Mouse (Mus musculus) midbrain, embryonic 12.5 days (tissue): Measurements from ENCODE around the gene Tnrc6a. TPM values are rescaled to one million over a fixed set of nuclear protein-coding genes. Genes with fewer than 3 reads are reported as not detected.
"Not testable (repeated sequence)": the region's sequence is repeated elsewhere in the genome, so short reads cannot be mapped to it uniquely, and the experiment has no call there.

Experiments
- ATAC-seq: fragments of 200-750 bp; cut with Nextera tagmentation; 2 replicates; pipeline ENCODE4 v1.8.0; 2017; ENCODE audit warnings: low read depth, moderate TSS enrichment, moderate library complexity; ENCODE audit not compliant: low FRiP score
- H3K27ac ChIP-seq: fragments of 300-500 bp; sonication (generic); replicated peaks from 2 replicates; pipeline ENCODE4 v1.5.1; 2016; ENCODE audit warnings: mild to moderate bottlenecking
- H3K27me3 ChIP-seq: fragments of 300-500 bp; sonication (generic); 2 replicates; pipeline ENCODE4 v1.6.1; 2016; ENCODE audit warnings: mild to moderate bottlenecking
- H3K36me3 ChIP-seq: fragments of 300-500 bp; sonication (generic); 2 replicates; pipeline ENCODE4 v1.6.1; 2016
- H3K4me1 ChIP-seq: fragments of 300-500 bp; sonication (generic); 2 replicates; pipeline ENCODE4 v1.6.1; 2016
- H3K4me2 ChIP-seq: fragments of 300-500 bp; sonication (generic); replicated peaks from 2 replicates; pipeline ENCODE4 v1.6.1; 2016; ENCODE audit warnings: mild to moderate bottlenecking, moderate library complexity
- H3K4me3 ChIP-seq: fragments of 300-500 bp; sonication (generic); 2 replicates; pipeline ENCODE4 v1.5.1; 2016; ENCODE audit warnings: mild to moderate bottlenecking
- H3K9ac ChIP-seq: fragments of 300-500 bp; sonication (generic); replicated peaks from 2 replicates; pipeline ENCODE4 v1.6.1; 2016; ENCODE audit warnings: mild to moderate bottlenecking, moderate library complexity
- H3K9me3 ChIP-seq: fragments of 300-500 bp; sonication (generic); 2 replicates; pipeline ENCODE4 v1.6.1; 2016; ENCODE audit warnings: mild to moderate bottlenecking
- WGBS: fragments of 180-500 bp; shearing (Covaris S2); methylation state at CpG from one replicate; pipeline ENCODE4 v1.1.7; 2016; 5-methylcytosine and 5-hydroxymethylcytosine counted together
- polyA plus RNA-seq: library from polyadenylated mRNA; unstranded; fragments of >200 nt; fragmentation: Nextera tagmentation; extraction: Ambion mirVana; gene quantifications from 2 replicates; pipeline ENCODE4 v1.2.1, GENCODE M21; 2016

Gene Tnrc6a
- polyA plus RNA-seq = 79.5 and 82.6 TPM in 2 replicates

DNA sequence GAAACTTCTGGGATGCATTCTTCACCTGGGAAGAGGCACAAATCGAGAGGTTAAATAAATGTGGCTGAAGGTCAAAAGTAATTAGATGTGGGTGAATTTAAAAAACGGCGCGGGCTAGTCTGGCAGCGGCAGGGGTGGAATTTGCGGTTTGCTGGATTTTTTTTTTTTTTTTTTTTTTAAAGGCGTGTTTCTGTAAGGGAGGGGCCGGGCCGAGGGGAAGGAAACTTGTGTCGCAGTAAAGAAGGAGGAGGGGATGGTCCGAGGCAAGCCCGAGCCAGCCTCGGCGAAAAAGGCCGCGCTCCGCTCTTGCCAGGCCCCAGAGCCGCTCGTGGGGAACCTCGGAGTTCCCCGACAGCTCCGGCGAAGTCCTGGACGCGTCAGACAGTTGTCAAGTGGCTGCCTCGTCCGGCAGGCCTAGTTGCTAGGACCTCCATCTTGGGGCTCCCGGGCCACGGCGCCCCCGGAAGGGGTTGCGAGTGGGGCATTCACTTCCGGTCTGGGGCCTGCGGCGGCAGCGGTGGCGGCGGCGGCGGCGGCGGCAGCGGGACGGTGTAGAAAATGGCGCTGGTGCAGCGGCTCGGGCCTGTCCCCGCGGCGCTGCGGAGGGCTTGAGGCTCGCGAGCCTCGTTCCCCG, at the start of gene Tnrc6a:
Gene Tnrc6a, plus strand, starts transcription at position 221 of the 634 bp plus-strand sequence.
- H3K36me3 ChIP-seq = 0 out of 2 replicates have a peak, but pooled peaks cover 12% of the 10 kb centered on the region
- peak; percentile 94 for ATAC-seq
- no peaks in the 10 kb centered on the region for H3K27me3 ChIP-seq
- H3K4me1 ChIP-seq = peaks cover 15% of the 10 kb centered on the region
- peak within 1 kb of the TSS; percentile 97 for H3K9ac ChIP-seq
- H3K4me2 ChIP-seq = peak within 1 kb of the TSS; percentile 61
- under 1% methylated on average over 38 of the region's 55 CpGs for WGBS
- H3K27ac ChIP-seq = peak within 1 kb of the TSS; percentile 97
- peak within 1 kb of the TSS; percentile 100 for H3K4me3 ChIP-seq
- H3K9me3 ChIP-seq = no peaks in the 10 kb centered on the region

DNA sequence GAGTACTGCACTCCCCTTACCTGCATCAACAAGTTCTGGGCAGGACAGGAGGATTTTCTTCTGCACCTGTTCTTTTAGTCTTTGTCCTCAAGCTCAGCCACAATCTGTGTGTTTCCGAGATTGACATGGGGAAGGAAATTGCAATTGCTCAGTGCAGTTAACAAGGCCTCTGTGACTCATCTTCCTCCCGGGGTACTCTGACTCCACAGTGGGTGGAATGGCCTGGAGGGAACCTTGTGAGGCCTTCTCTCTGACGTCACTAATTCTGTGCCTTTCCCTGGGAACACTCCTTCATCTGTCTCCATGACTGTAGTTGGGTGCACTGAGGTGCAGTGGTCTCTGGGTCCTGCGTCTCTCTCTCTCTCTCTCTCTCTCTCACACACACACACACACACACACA, 41.4 kb upstream of the Tnrc6a start:
- Histone ChIP-seq H3K4me2 (no peak overlapping the region), H3K27me3 (no peaks in the 10 kb centered on the region; the same call in 1 of the 2 replicates), H3K9ac (no peak overlapping the region), H3K36me3 (no peaks in the 10 kb centered on the region), H3K4me1 (peaks cover 31% of the 10 kb centered on the region), H3K9me3 (no peaks in the 10 kb centered on the region), H3K4me3 (no peak overlapping the region), H3K27ac (no peak overlapping the region)
- no peak for ATAC-seq
- 84% methylated on average over 4 of the region's 4 CpGs for WGBS

DNA sequence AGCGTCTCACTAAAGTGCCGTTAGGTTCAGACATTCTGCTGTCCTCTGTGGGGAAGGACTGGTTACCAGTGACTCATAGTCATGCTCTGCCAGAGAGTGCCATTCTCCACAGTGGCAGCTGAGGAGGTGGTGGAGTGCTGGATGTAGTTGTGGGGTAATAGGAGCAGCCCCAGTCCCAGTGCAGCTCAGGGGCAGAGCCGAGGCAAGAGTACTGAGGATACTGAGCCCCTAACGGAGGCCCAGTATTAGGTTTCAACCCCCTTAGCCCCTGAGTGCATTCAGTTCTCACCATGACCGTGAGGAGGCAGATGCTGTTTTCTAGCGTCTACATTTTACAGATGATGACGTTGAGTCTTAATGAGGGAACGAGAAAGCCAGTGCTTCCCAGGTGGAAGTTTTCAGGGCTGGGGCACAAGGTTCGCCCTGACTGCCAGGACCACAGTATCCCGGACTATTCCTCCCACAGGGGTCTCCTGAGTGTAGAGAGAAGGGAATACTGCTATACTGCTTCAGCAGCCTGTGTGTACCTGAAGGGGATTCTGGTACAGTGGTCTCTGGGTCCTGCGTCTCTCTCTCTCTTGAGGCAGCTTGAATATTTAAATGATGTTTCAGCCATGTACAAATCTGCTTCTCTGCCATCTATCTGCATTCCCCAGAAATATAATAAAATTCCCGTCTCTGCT, 40.1 kb upstream of the Tnrc6a start:
- peaks cover 31% of the 10 kb centered on the region for H3K4me1 ChIP-seq
- 40% methylated on average over 12 of the region's 12 CpGs for WGBS
- peak; percentile 42; the same call in 1 of the 2 replicates for ATAC-seq
- H3K36me3 ChIP-seq = no peaks in the 10 kb centered on the region
- no peak overlapping the region for H3K4me3 ChIP-seq
- peak overlapping the region; percentile 71 for H3K27ac ChIP-seq
- no peak overlapping the region for H3K9ac ChIP-seq
- no peaks in the 10 kb centered on the region for H3K9me3 ChIP-seq
- peak overlapping the region; percentile 40 for H3K4me2 ChIP-seq
- no peaks in the 10 kb centered on the region; the same call in 1 of the 2 replicates for H3K27me3 ChIP-seq

DNA sequence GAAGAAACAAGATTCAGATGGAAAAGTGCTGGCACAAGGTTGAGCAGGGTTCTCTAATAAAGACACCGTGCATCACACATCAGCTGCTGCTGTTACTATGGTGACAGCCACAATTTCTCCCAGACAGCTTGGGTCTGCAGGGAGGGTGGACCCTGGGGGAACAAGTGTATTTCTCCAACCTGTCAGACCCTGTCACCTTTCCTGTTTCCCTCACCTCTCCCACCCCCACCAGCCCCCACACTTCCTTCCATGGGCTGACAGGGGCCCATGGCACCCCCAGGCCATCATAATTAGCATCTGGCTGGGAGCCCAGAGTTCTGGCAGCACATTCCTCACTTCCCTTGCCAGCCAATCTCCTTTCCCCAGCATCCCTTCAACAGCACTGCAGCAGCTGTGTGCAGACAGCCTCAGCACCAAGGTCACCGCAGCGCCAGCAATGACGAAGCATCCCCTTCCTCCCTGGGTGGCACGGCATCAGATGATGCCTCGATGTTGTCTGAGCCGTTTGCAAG, 39.4 kb upstream of the Tnrc6a start:
- 4% methylated on average over 7 of the region's 7 CpGs for WGBS
- Histone ChIP-seq H3K27me3 (no peaks in the 10 kb centered on the region; the same call in 1 of the 2 replicates), H3K4me3 (peak overlapping the region; percentile 16), H3K9me3 (no peaks in the 10 kb centered on the region), H3K36me3 (no peaks in the 10 kb centered on the region), H3K27ac (peak overlapping the region; percentile 71), H3K4me2 (peak overlapping the region; percentile 40), H3K4me1 (peaks cover 31% of the 10 kb centered on the region), H3K9ac (no peak overlapping the region)
- peak; percentile 87 for ATAC-seq

DNA sequence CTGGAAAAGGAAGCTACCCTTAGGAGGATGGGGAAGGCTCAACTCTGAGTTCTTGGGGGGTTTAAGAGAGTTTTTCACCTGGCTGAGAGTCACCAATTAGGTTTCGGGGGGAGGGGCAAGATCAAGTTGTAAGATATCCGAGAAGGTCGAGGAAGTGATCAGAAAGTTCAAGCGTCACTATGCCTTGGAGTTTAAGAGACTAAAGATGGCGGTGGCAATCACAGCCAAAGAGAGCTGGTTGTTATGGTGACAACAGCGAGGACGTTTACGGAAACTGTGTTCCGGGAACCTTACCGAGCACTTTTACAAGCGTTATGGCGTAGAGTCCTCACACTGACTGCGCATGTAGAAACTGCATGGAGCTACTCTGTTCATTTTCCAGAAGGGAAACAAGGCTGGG, 39.0 kb upstream of the Tnrc6a start:
- Histone ChIP-seq H3K9me3 (no peaks in the 10 kb centered on the region), H3K36me3 (no peaks in the 10 kb centered on the region), H3K4me2 (peak overlapping the region; percentile 40), H3K9ac (no peak overlapping the region), H3K27ac (peak overlapping the region; percentile 71), H3K4me3 (peak overlapping the region; percentile 16), H3K4me1 (peaks cover 31% of the 10 kb centered on the region), H3K27me3 (no peaks in the 10 kb centered on the region; the same call in 1 of the 2 replicates)
- peak; percentile 11; the same call in 1 of the 2 replicates for ATAC-seq
- WGBS = 27% methylated on average over 13 of the region's 13 CpGs

DNA sequence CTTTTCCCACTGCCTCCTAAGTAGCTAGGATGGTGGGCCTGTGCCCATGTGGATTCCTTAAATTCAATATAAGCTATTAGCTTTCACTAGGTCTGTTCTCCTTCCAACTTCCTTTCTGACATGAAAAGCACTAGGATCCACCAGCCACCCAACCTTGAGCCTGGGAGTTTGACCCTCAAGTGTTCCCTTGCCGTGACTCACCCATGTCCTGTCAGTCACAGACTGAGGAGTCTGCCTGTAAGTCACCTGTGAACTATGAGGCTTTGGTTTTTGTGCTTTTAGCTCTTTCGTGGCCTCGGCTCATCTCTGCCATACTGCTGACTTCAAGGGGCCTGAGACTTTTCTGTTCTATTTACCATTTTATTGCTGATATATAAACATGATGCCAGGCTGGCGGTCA, 34.8 kb upstream of the Tnrc6a start:
- no peak overlapping the region for H3K27ac ChIP-seq
- H3K9ac ChIP-seq = no peak overlapping the region
- H3K4me2 ChIP-seq = no peak overlapping the region
- no peak overlapping the region for H3K4me3 ChIP-seq
- peaks cover 22% of the 10 kb centered on the region for H3K4me1 ChIP-seq
- no peaks in the 10 kb centered on the region for H3K9me3 ChIP-seq
- H3K27me3 ChIP-seq = no peaks in the 10 kb centered on the region
- ATAC-seq = no peak
- no peaks in the 10 kb centered on the region for H3K36me3 ChIP-seq
- WGBS = 87% methylated on average over 4 of the region's 4 CpGs

DNA sequence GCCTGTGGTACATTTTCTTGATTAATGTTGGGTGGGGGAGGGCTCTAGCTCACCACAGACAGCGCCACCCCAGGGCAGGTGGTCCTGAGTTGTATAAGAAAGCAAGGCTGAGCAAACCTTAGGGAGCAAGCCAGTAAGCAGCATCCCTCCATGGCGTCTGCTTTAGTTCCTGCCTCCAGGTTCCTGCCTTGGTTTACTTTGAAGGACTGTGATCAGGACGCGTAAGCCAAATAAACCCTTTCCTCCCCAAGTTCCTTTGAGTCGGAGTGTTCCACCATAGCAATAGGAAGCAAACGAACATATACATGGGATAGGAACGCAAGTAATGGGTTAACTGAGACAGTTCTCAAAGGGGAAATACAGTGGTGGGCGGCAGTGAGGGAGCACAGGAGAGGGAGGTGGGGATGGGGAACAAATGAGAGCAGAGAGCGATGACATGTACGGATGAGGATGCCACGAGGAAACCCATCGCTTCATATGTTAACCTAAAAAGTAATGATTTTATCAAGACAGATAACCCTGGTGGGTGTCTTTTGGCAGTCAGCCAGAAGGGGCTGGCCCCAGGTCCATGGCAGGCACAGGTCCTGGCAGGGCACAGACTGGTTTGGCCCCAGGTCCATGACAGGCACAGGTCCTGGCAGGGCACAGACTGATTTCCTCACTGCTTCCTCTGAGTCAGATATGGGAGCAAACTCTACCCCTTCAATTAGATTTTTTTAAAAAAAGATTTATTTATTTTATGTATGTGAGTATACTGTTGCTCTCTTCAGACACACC, 27.2 kb upstream of the Tnrc6a start:
- ATAC-seq = no peak
- Histone ChIP-seq H3K4me2 (no peak overlapping the region), H3K27ac (no peak overlapping the region), H3K36me3 (no peaks in the 10 kb centered on the region), H3K27me3 (no peaks in the 10 kb centered on the region), H3K4me1 (peaks cover 16% of the 10 kb centered on the region), H3K9me3 (no peaks in the 10 kb centered on the region), H3K9ac (no peak overlapping the region), H3K4me3 (no peak overlapping the region)
- 95% methylated on average over 12 of the region's 12 CpGs for WGBS

DNA sequence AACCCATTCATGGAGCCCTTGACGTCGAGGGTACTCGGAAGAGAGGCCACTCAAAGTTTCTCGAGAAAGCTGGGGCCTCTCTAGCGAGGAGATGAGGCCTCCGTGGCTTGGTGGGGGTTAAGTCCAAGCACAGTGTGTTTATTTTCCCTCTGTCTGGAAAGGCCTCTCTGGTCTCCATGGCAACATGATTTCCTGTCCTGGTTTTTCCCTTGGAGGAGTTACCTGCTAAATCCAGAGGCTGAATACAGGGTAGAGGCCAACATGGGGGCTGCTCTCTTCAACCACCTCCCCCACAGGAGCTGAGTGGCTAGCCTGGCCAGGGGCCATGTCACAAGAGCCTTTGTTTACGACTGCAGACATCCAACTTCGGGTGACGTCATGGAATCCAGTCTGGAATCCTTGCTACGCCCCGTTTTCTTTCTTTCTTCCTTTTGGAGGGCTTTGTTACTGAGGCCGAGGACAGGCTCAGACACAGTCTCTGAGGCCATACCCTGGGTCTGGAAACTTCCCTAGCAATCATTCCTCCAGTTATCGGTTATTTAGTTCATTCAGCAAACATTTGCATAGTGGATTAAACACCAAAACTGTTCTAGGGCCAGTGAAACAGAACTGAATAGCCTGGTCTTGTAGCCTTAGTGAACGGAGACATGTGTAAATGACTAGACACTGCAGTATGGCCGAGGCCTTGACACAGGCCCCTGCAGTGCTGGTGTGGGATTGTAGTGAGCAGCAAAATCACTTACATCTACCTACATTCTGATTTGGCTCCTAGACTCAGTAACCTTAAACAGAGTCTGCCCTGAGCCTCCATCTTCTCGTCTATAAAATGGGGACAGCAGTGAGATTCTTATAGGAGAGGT, 25.6 kb upstream of the Tnrc6a start:
- no peak overlapping the region for H3K4me3 ChIP-seq
- peaks cover 16% of the 10 kb centered on the region for H3K4me1 ChIP-seq
- H3K36me3 ChIP-seq = no peaks in the 10 kb centered on the region
- H3K27me3 ChIP-seq = no peaks in the 10 kb centered on the region
- no peak overlapping the region for H3K9ac ChIP-seq
- 16% methylated on average over 16 of the region's 16 CpGs for WGBS
- H3K9me3 ChIP-seq = no peaks in the 10 kb centered on the region
- peak overlapping the region; percentile 12 for H3K4me2 ChIP-seq
- peak; percentile 95 for ATAC-seq
- peak overlapping the region; percentile 86 for H3K27ac ChIP-seq

DNA sequence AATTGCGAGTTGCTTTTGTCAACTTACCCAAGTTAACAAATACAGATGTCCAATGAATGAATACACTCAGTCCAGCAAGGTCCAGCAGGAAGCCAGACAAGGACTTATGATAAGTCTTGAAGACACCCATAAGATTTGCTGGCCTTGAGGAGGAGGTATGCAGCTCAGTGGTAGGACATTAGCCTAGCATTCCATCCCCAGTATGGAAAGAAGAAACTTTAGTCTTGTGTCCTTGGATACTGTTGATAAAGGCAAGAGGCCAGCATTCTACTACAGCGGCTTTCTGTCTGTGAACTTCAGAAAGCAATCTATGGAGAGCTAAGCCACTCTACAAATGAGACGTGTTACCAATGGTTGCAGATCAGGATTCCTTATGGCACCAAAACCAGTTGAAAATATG, 22.4 kb upstream of the Tnrc6a start:
- no peak for ATAC-seq
- no peaks in the 10 kb centered on the region for H3K36me3 ChIP-seq
- no peaks in the 10 kb centered on the region for H3K9me3 ChIP-seq
- 91% methylated on average over 3 of the region's 3 CpGs for WGBS
- no peak overlapping the region for H3K27ac ChIP-seq
- no peak overlapping the region for H3K4me2 ChIP-seq
- H3K4me1 ChIP-seq = peaks cover 16% of the 10 kb centered on the region
- H3K4me3 ChIP-seq = no peak overlapping the region
- no peak overlapping the region for H3K9ac ChIP-seq
- no peaks in the 10 kb centered on the region for H3K27me3 ChIP-seq

DNA sequence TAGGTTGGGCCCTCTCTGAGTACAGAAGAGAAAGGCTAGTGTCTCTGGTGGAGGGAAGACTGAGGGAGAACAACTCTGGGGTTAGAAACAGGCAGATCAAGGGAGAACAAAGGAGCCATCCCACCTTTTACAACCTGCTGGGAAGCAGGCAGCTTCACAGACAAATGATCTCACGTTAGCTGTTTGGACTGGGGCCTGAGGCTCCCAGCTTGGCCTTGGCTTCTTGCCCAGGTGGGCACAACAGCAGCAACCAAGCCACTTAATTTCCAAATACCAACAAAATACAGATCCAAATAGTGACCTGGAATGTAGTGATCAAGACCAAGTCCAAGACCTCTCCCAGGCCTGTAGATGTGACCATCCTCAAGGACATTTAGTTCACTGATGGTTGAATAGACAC, 18.3 kb upstream of the Tnrc6a start:
- H3K9ac ChIP-seq, H3K9me3 ChIP-seq, H3K27me3 ChIP-seq, H3K4me1 ChIP-seq, H3K36me3 ChIP-seq, H3K27ac ChIP-seq, H3K4me3 ChIP-seq, ATAC-seq, H3K4me2 ChIP-seq: not testable (repeated sequence)
- WGBS = 50% methylated on average over 1 of the region's 1 CpGs

DNA sequence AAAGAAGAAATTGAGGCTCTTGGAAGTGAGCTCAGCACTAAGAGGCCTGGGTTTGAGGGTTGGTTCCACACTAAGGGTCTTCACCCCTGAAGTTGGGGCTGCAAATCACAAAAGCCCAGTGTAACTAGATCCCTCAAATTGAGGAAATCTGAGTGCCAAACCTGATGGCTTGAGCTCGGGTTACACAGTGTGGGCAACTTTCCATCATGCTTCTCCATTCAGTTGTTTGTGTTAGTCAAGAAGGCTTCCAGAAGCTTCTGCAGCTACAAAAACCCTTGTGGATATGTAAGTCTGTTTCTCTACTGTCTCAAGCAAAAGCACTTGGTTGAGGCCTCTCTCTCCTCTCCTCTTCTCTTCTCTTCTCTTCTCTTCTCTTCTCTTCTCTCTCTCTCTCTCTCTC, 17.8 kb upstream of the Tnrc6a start:
- Histone ChIP-seq H3K4me3 (no peak overlapping the region), H3K4me2 (no peak overlapping the region), H3K9ac (no peak overlapping the region), H3K27me3 (no peaks in the 10 kb centered on the region), H3K4me1 (peaks cover 7% of the 10 kb centered on the region), H3K27ac (no peak overlapping the region), H3K9me3 (no peaks in the 10 kb centered on the region), H3K36me3 (no peaks in the 10 kb centered on the region)
- ATAC-seq = no peak
- 70% methylated on average over 1 of the region's 1 CpGs for WGBS
